Mouse (Mus musculus) right cerebral cortex, postnatal 14 days (tissue): ENCODE measurements at regions not wholly inside any gene's neighbourhood (a gene's known extent, or its start where the extent isn't known, plus 50 kb on each side); places are given as distances from the start of the nearest gene placed in this dataset.

Source experiments
- DNase-seq: peaks from one replicate; pipeline ENCODE4 v3.0.0; 2022

DNA sequence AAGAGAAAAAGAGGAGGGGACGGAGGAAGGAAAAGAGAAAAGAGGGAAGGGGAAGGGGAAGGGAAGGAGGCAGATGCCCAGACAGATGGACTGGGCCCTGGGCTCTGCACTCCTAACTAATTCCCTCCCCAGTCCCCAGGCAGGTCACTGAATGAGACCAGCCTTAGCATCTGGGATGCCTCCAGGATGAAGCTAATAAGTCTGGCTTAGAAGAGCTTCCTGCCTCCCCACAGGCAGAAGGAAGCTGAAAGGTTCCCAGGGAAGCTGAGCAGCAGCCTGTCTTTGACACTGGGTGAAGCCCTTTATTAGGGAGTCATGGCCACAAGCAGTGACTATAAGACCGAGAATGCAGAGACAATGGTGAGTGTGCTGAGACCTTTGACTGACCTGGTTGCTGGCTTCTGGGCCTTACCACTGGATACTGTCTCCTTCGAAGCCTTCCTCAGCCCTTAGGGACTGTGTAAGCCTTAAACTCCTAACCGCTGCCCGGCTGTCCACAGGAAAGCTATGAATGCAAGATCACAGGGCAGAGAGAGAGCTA lies 76.7 kb upstream of the Bod1 start:
- no peak for DNase-seq

DNA sequence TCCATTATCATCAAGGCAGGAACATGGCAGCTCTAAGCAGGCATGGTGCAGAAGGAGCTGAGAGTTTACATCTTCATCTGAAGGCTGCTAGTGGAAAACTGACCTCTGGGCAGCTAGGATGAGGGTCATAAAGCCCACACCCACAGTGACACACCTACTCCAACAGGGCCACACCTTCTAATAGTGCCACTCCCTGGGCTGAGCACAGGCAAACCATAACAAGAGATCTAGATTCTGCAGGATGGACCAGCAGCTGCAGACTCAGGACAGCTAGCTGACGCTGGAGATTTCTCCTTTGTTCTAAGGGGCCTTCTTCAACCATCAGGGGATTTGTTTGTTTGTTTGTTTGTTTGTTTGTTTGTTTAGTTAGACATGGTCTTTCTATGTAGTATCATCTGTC lies 79.6 kb upstream of the Bod1 start:
- no peak for DNase-seq

DNA sequence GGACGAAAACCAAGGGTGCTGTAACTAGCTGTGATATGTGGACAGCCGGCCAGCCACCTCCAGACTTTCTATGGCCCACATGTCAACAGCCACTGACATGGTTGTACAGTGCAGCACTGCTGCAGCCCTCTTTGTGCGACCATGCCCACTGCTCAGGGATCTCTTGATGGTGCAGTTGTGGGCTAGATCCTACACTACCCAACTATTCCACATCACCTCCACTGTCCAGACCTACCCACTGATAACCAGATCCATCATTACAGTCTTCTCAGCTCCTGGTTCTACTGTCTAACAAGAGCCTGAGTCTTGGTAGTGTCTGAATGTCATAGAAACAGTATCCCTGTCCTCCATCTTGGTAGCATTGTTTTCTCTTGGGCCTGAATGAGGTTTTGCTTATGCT lies 81.5 kb upstream of the Bod1 start:
- DNase-seq: no peak

DNA sequence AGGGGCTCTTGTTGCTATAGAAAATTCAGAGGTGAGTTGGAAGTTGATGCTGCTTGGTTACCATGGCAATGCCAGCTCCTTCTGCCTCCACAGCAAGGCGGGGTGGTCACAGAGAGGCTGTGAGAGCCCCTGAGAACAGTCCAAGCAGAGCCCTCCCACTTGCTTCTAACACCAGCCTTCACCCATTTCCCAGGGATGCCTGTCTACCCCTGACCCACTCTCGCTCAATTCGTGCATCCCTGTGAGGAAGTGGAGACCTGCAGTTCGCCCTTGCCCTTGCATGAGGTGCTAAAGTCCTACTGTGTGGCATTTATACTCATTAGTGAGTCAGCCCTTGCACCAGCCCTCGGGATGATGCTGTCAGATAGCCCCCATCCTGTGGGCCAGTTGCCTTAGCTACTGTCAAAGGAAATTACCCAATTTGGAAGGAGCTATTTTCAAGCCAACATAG lies 82.1 kb upstream of the Bod1 start:
- DNase-seq: peak; percentile 36

DNA sequence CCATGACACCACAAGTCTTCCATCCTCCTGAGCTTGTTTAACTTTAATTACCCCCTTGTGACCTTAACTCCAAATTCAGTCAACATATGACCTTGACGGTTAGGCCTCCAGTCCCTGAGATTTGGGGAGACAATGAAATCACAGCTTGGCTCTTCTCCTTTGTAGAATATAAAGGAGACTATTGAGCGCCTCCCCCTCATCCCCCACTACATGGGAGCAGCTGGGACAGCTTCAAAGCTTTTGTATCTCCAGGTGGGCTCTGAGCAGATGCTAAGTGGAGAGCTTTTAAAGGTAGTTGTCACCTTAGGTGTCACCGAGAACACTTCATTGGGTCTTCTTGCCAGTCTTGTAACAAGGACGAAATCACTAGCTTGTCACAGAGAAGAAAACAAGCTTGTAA lies 82.7 kb upstream of the Bod1 start:
- DNase-seq: no peak

DNA sequence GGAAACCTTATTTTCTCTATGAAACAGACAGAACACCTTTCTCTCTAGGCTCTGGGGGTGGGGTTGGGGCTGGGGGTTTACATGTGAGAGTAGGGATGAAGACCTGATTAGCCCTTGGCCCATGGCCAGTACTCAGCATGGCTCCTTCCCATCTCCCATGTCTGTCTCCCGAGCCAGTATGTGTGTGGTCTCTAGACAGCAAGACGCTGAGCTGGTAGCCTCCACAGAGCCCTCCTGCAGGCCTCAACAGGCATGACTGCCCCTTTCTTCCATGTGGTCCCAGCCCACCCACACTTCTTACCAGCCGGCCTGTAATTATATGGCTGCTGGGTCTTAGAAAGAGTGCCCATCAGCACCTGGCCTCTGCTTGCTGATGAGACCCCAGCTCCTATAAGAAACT lies 84.2 kb upstream of the Bod1 start:
- no peak for DNase-seq

DNA sequence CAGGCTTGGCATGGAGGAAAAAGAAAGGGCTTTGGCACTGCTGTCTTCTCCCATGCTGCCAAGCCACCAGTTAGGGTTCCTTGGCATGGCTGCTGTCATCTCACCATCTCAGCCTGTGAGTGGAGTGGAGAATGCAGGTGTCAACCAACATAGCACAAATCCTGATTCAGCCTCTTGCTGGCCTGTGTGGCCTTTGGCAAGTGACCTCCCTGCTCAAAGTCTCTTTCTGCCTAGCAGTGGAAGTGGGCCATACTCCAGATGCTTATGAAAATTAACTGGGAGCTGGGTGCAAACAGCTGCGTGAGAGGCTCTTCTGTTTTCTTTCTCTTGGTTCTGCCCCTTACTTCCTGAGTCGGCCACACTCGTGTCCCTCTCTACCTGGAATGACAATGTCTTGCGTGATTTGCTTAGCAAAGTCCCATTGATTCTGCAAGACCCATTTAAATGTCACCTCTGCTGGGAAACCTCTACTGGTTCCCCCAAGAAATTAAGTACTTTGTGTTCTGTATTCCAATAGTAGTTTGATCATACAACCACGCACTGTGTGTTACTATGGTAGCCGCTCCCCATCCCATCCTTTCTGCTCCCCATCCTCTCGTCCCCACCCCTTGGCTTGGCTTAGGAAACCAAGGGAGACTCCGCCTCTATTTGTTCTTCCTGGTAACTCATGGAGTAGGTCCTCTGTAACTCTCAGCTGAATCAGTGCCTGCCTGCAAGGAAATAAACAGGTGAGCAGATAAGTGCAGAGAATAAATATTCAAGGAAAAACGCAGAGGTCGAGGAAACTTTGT lies 84.9 kb upstream of the Bod1 start:
- DNase-seq: no peak

DNA sequence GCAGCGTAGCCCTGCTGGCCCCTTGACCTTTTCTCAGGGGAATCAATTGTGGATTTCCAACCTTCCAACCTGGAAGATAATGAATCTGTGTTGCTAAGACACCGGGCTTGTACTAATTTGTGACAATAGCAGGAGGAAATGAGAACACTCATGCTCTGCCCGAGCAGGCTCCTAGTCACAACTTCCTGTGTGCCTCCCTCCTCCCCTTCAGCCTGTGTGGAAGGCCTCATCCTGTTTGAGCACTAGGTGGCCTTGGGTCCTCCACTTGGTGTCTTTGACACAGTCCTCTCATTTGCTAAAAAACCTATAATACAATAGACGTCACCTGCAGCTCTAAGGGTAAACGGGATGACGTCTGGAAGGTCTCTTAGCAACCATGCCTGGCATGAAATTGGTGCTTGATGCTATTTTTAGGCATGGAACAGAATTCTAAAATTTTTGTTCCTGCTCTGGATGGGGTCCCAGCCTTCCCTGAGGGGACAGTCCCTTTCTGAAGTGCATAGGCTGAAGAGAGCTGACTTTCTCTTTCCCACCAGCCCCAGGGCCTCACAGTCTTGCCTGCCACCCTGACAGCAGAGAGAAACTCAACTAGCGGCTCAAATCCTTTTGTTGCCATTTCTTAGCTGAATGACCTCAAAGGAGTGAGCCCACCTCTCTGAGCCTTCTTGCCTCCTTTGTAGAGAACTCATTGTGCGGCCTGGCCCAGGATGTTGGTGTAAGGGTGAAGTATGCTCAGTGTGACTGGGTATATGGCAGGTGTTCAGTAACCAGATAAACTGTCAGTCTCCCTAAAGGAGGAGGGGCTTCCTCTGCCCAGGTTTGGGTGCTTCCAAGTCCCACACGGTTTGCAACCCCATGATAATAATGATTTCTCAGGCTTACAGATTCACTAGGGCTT lies 88.4 kb upstream of the Bod1 start:
- DNase-seq: peak; percentile 23

DNA sequence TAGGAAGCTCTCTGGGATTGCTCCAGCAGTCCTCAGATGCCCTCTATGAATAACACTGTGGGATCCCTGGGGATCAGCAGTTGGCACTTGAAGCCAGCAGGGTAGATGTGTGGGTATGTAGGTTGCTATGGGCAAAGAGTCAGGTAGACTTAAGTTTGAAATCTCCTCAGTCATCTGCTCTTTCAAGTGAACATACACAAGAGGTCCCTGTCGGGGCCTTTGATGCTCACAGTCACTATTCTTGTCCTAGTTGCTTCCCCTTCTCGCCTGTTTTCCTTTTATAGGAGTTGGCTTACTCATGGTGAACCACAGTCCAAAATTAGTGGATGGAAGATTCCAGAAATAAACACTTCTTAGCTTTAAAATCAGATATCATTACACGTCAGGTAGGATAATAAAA lies 92.2 kb upstream of the Bod1 start:
- no peak for DNase-seq

DNA sequence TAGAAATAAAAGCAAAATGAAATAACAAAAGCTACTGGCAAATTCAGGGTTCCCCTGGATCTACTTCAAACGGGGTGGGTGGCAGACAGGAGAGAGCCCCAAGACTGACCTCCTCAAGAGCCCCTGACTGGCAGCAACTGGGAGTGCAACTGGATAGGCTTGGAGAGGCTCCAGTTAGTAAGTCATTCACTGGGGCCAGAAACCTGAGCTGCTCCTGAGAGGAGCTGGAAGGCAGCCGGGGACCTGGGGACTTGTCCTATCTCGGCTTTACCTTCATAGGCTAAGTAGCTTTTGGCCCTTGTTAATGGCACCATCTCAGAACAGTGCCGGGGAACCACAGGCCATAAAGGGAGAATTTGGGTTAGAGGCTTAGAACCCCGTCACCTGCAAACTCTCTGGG lies 94.6 kb upstream of the Bod1 start:
- DNase-seq: no peak

DNA sequence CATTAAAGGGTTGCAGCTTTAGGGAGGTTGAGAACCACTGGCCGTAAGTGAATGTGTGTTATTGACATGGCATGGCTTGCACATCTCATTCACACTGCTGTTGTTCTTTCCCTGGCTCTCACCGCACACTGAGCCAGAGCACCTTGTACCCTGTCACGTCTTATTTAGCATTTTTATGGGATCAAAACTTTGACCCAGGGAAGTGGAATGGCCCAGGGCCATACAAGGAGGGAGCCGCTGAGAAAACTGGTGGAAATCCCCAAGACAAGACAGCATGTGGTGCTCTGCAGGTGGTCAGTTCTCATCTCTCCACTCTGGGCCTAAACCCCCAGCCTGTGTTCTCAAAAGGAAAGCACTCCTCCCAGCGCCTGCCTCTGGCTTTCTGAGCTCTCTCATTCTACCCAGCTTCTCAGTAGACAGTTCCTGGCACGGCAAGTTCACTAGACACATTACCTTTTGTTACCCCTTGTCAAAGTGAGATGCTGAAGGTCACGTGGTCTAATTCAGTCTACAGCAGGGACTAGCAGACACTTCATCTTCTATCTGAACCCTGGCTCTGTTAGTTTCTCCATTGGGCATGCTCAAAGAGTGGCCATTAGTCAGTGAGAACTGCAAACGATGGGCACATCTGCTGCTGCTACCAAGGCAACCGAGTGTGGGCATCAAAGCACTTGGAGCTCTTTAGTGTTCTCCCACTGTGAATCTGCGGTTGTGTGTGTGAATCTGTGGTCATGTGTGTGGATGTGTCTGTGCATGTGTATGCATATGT lies 96.2 kb upstream of the Bod1 start:
- DNase-seq: peak; percentile 36

DNA sequence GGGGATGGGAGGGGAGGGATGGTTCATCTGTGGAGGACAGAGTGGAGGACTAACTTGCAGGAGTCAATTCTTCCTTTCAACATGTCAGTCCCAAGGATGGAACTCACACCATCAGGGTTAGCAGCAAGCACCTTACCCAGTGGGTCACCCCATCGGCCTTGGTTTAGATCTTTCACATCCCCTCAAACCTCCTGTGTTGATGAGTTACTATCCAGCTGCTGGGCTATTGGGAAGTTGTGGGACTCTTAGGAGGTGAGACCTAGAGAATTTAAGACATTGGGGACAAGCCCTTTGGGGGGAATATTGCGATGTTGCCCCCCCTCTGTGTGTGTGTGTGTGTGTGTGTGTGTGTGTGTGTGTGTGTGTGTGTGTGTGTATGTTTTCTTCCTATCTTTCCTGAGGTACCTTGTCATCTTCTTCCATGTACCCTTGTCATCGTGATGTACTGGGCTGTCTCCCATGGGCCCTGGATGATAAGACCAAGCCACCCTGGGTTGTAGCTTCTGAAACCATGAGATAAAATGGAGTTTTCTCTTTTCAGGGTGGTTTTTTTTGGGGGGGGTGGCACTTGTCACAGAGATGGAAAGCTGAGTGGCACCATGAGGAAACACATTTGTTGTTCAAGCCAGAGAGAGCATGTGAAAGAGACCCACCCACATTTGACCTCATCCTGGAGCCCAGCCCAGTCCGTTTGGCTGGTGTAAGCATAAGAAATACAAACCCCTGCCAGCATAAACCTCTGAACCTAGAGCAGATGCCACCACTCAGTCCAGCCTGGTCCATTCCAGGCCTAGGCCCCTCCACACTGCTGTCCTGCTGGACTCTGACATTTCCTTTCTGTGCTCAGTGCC lies 98.3 kb upstream of the Bod1 start:
- DNase-seq: peak; percentile 35

DNA sequence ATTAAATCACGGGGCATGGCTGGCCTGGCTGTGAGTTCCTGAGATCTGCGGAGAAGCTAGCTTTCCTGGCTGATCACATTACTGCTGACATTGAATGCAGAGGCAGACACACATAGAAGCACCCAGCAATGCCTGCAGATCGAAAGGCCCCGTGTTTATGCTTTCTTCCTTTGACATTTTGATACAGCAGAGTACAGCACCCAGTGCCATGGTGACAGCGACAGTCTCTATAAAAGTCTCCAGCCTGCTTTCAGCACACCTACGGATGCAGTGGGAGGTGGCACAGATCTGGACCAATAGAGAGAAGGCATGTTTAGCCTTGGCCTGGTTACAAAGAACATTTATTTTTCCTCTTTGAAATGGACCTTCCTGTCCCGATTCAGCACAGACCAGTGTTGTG lies 99.2 kb upstream of the Bod1 start:
- DNase-seq: peak; percentile 40

DNA sequence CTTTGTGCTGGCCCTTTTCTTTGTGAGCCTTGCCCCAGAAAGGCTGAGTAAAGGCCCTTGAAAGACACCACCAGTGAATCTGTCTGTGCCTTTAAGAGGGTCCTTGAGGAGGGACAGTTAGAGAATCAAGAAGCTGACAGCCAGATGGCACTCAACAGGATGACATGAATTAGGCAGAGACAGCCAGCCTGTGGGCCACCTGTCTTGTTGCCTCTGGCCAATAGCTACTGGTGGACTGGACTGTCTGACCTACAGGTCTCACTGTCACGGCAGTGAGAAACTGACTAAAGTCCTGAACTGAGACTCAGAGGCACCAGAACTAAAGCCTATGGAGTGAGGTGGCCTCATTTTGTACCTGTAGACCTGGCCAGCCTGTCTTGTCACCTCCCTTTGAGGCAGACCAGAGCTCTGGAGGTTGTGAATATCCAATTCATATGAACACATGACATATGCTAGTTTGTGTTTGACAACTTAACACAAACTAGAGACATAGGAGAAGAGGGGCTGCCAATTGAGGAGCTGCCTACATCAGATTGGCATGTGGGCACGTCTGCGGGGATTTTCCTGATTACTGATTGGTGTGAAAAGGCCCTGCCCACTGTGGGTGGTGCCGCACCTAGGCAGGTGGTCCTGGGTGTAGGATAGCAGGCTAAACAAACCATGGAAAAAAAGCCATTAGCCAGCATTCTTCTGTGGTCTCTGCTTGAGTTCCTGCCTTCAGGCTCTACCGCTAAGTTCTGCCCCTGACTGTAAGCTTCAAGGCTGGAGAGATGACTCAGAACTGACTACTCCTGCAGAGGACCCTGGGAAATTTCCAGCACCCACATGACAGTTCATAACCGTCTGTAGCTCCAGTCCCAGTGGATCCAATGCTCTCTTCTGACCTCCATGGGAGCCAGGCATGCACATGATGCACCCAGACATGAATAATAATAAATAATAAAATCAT lies 100.1 kb upstream of the Bod1 start:
- no peak for DNase-seq

DNA sequence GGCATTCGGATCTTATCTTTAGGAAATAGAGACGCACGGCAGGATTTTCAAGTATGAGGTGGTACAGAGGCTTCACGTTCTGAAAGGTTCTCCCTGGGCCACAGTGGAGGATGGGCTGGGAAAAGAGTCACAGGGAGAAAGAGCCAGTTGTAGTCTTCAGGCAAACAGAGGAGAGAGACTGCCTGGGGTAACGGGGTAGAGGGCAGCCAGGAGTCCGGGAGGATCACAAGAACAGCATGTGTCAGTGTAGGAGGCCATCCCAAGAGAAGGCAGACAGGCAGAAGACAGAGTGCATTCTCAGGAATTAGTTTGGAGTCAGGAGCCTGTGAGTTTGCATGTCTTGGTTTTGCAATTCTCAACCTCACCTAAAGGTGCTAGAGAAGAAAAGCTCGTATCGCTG lies 94.5 kb upstream of the Cpeb4 start:
- DNase-seq: no peak

DNA sequence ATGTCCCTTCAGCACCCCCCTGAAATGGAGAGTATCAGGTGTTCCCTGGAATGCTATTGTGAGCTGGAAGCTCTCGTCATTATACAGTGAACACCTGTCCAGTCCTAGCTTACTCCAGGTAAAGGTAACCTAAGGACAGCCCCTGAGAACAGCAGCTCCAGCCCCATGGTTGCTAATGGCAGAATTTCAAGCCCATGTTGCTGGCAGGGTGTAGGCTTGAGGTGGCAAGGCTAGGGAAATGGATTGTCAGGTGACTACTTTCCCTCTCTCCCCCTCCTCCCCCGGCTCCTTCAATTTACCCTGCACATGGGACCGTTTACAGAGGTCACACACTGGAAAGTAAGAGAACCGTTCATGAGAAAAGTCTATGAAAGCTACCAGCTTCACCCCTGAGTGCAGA lies 93.2 kb upstream of the Cpeb4 start:
- no peak for DNase-seq

DNA sequence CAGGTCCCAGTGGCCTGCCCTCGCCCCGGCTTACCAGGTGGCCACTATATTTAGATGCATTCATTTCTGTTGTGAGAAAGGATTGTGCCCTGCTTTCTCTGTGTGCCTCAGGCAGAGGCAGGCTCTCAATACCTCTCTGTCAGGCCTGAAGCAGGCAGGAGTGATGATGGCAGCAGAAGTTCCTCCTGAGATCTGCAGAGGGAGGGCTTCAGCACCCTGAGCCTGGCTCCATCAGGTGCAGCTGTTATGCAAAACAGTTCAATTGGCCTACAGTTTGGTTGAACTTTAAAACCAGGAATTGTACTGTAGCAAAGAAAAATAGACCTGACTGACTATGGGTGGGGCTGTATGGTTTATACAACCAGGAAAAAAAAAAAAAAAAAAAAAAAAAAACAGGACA lies 92.7 kb upstream of the Cpeb4 start:
- no peak for DNase-seq

DNA sequence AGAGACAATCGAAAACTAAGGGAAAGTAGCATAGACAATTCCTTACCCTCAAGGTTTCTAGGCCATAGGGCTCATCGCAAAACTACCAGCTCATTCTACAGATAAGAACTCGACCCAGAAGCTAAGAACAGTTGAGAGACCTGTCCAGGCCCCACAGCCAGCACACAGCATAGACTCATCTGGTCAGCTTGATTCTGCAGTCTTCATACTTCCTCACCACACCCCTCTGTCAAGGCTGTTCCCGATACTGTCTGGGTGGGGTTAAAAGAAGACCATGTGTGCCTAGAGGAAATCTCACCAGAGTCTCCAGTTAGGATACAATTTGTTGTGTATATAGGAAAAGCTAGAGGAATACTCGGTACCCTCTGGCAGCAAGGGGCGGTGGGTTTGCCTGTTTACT lies 91.0 kb upstream of the Cpeb4 start:
- DNase-seq: no peak

DNA sequence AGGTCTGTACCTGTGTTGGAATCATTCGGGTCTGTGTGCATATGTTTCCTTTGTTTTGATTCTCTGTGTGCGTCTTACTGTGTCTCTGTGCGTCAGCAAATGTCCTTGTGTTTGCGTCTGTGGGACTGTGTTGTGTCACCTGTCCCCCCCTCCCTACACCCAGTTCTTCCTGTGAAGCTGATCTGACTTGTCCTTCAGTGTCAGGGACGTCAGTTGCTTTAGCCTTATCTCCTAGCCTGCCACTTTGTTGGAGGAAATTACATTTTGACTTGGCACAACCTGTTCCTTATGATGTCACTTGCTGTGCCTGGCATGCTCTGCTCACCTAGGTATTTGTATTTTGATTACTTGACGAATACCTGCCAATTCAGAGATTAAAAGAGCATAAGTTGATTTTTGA lies 90.4 kb upstream of the Cpeb4 start:
- DNase-seq: no peak

DNA sequence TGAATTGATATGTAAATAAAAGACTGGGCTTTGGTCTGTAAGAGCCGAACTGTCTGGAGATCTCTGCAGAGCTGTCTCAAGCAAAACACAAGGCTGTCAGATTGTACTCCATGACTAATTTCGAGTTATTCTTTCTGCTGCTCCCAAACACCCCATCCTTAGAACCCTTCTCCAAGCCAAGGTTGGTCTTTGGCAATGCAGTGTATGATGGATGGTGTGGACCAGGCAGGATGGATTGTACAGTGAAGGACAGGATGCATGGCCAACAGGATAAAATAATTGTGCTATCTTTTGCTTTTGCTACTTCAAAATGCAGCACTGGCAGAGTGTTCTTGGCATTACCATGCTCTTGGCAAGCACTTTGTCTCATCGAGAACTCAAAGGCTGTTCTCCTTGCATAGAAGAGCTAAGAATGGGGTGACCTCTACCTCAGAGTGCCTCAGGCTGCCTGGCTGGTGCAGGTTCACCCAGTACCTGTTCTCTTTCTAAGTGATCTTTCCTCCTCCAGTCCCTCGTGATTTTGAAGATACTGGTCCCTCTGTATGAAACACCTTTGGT lies 88.4 kb upstream of the Cpeb4 start:
- no peak for DNase-seq
